Mouse (Mus musculus) left cerebral cortex, adult 18-20 months (tissue): ENCODE data around the gene Slc1a5. TPM values are rescaled to one million over a fixed set of nuclear protein-coding genes. Genes with fewer than 3 reads are reported as not detected.

Source experiments
- DNase-seq, 2 experiments: peaks; one replicate each; pipeline ENCODE4 v3.0.0; 2021 to 2022; ENCODE audit warnings: low spot score in 2 of 2, mixed read lengths in 1 of 2
- long read RNA-seq, 2 experiments: library from polyadenylated mRNA; stranded (forward); transcript quantifications; one replicate each; pipeline ENCODE4 v2.0.0; 2021
- total RNA-seq, 2 experiments: library from RNA; stranded (reverse); gene quantifications; 2 replicates each; pipeline ENCODE4 v1.2.3; 2021

Slc1a5 gene
- total RNA-seq = 1 to 10 TPM; 2.9 to 4.2 TPM
- long read RNA-seq, experiment 1, partial matches to known transcripts = 1 of 5 reads
- long read RNA-seq, experiment 1, other reads (novel, unspliced or antisense) = 0 of 5 reads
- long read RNA-seq, experiment 2, partial matches to known transcripts = 0 of 2 reads
- long read RNA-seq, experiment 2, other reads (novel, unspliced or antisense) = 0 of 2 reads

DNA sequence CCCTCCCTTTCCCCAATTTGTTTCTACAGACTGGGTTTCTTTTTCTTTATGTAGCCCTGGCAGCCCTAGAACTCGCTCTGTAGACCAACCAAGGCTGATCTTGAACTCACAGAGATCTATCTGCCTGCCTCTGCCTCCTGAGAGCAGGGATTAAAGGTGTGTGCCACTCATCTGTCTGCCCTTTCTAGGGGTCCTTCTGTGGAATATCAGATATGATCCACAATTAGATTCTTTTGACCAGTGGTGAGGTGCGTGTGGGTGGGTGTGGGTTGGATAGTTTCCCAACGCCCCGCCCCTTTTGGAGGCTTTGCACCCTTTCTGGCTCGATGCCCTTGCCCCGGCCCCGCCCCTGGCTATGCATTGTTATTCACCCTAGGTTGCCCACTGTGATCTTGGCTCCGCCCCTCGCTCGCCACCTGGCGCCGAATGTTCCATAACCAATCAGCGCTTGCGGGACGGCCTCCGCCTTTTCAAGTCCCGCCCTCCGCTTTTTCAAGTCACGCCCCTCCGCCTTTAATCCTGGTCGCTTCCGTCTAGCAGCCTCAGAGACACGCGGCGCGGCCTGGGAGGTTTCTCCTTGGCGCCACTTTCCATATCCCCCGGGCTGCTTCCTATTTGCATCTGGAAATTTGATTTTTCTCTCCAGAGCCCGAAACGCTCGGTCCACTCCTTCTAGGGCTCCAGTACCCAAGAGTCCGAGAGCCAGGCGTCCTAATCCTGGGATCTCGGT lies at the start of gene Slc1a5:
Gene Slc1a5, plus strand, starts transcription at position 516 of the 730 bp plus-strand sequence.
- DNase-seq = peak; percentile 42 to 56

DNA sequence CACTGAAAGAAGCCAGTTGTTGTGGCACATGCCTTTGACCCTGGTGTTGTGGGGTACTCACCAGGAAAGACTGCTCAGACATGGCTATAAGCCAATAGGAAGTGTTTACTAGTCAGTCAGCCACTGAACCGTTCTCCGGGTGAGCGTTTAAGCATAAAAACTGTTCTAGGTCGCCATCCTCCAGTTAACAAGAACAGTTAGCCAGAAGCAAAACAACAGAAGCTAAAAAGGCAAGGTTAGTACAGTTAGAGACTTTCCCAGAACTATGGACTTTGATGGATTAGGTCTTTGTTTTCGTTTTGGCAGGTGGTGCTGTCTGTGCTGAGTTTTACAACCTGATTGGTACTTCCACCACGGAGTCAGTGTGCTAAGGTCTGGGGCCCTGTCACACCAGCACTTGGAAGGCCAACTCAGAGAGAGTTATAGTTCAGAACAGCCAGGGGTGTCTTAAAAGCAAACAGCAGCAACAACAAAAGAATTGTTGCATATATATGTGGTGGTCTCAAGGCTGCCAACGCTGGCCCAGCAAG lies 49.2 kb upstream of the Slc1a5 start:
- no peak for DNase-seq

DNA sequence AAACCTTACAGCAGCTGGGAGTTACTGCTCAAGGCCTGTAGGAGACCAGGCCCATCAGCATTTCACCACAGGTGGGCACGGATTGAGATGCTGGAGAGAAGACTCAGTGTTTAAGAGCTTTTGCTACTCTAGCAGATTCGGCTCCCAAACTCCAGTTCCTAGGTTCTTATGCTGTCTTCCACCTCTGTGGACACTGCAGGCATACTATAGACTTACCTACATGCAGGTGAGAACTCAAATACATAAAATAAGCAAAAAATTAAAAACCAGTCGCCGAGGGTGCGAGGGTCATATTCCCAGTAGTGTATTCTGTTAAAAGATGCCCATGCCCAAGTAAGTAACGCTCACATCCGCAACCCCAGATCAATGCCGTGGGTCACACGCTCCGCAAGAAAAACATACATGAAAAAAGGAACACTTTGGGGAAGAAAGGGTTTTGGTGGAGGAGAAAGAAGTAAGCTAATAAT lies 43.5 kb upstream of the Slc1a5 start:
- DNase-seq = no peak

DNA sequence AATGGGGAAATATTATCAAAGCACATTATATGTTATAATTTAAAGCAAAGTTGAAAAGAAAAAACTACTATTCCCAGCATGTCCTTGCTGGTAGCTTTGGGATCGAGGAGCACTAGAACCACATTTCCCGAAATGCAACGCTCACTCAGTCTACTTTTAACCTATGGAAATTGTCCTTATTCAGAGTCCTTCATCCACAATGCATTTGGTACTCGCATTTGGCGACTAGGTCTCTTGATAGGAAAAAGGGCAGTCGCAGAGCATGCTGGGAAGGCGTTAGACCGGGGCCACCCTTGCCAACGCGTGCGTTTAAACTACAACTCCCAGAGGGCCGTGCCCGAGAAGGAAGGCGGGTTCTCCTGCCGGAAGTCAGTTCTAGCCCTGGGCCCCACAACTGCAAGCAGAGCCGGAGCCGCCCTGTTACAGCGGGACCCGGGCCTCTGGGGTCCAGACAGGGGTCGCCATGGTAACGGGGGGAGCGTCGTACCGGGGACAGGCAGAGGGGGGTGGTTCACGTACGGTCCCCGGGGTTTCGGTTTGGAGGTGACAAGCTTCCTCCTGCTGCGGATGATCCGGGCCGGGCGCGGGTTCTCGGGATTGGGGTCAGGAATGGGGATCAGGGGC lies 43.0 kb upstream of the Slc1a5 start, which contains the start of gene Ap2s1:
Gene Ap2s1, plus strand, starts transcription at position 338 of the 624 bp plus-strand sequence.
- peak; percentile 99 for DNase-seq

DNA sequence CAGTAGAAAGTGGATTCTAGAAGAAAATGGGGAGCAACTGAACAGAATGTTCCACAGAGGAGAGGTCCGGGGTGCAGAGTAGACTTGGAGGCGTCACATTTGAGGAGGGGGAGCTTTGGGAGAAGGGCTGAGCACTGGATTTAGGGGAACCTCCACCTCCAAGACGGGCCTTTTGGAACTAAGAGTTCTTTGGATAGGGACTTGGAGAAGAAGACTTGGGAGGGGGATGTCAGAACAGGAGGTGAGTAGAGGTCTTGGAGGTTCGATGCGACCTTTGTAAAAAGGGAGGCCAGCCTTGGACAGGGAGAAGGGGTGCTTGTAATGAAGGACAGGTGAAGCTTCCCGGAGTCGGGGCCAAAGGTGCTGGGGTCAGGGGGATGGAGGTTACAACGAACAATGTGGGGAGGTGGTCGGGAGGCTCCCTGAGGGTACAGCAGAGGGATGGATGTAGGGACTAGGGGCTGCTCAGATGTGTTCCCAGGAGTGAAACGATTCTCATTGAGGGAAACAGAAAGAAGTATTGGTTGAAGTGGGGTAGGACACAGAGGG lies 42.0 kb upstream of the Slc1a5 start:
- no peak for DNase-seq

DNA sequence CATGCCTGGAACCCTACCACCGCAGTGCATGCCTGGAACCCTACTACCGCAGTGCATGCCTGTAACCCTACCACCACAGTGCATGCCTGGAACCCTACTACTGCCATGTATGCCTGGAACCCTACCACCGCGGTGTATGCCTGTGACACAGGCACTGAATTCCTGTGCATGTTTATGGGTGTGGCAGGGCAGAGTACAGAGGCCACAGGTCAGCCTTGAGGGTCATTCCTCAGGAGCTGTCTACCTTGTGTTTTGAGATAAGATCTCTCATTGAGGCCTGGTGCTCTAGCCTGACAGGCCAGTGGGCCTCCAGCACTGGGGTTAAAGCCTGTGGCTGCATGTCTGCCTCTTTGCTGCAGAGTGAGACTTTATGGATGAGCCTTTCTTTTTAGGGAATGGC lies 35.8 kb upstream of the Slc1a5 start:
- DNase-seq = no peak

DNA sequence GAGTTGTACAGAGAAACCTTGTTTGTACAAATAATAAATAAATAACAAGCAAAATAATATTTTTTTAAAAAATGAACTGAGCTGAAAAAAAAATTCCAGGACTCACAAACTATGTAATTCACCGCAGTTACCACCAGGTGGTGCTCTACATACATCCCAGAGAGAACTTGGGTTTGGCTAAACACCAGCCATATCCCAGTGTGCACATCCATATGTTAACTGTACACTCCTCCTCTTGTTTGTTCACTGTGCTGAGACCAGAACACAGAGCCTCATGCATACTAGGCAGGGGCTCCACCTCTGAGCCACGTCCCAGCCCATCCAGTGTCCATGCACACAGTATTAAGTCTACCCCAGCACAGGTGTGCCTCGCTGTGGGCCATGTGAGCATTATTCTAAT lies 35.0 kb upstream of the Slc1a5 start:
- DNase-seq = peak; percentile 39 to 63

DNA sequence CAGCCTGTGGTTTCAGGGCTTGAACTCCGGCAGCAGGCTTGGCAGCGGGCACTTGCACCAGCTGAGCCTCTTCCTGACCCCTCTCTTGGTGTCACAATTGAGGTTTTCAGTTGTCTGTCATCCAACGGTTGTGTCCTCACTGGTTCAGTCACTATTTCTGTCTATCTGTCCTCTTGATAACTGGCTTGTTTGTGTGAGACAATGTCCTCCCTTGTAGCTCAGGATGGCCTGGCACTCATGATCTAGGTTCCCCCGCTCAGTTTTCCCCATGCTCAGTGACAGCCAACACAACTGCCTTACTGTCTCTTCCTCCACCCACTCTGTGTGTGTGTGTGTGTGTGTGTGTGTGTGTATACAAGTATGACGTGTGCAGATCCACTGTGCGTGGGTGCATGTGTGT lies 33.5 kb upstream of the Slc1a5 start:
- no peak for DNase-seq

DNA sequence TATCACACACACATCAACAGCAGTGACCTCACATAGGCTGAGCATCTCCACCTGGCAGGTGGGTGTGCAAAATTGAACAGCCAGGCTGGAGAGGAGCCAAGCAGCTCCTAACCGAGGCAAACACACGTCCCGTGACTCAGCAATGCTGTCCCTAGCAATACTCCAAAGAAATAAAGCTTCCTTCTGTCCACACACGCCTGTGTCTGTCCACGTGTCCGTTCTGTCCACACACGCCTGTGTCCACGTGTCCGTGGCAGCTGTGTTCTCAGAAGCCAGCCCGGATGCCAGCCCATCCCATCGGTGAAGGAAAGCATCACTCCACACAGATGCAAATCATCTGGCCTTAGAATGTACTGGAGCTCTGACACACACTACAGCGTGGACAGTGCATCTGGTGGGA lies 29.1 kb upstream of the Slc1a5 start:
- DNase-seq = peak in 1 of 2 experiments; percentile 13

DNA sequence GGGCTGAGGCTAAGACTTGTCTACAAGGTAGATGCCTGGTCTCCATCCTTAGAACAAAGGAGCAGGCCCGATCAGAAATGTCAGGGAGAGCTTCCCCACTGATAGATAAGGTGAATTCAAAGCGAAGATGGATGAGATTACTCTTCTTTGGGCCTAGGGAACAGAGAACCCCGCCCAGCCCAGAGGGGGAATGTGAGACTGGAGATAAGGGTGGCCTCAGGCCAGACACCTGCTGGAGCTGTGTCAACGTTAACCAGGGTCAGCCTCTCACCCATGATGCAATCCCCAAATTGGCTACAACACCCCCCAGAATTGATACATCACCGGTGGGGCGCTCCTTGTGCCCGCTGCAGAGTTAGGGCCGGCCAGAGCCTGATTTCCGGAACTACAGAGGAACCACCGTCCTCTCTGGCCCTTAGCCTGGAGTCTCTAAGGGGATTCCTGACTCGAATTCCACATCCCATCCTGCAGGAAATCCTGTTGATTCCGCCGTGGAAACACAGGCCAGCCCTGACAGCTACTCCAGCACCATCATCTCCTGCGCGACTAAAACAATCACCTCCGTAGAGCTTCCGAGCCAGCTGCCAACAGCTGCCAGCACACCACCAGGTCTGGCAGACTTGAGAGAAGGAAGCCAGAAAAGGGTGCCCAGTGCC lies 25.6 kb upstream of the Slc1a5 start:
- DNase-seq = no peak

DNA sequence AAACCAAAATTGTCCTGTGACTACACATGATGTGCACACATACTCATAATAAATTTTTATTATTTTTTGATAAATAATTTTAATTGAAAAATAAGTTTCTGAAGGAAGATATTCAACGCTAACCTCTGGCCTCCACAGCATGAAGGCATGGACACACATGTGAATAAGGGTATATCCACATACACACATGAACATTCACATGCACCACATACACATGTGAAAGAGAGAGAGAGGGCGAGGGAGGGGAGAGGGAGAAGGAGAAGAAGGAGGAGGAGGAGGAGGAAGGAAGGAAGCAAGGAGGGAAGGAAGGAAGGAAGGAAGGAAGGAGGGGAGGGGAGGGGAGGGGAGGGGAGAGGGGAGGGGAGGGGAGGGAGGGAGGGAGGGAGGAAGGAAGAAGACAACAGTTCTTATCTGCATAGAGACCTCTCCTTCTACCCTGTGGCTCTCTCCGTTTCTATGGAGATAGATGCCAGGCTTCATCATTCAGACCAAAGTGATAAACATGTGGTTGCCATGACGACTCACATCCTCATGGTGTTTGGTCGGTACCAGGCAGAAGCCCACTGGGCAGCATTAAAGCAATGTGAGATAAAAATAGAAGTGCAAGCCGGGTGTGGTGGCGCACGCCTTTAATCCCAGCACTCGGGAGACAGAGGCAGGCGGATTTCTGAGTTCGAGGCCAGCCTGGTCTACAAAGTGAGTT lies 22.1 kb upstream of the Slc1a5 start:
- no peak for DNase-seq

DNA sequence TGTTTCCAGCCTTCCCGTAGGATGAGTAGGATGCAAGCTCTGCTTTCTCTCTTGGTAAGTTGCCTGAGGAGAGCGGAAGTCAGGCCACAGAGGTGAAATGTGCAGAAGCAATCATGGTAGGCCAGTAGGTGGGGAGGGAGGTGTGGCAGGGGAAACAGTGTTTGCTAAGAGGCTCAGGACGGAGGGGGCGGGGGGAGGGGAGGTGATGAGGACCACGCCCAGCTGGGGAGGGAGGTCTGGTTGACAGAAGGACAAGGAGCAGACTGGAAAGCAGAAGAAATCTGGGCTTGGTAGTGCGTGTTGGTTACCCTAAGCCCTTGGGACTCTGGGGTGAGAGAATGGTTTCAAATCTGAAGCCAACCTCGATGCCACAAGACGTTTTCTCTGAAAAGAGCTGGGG lies 20.8 kb upstream of the Slc1a5 start:
- no peak for DNase-seq

DNA sequence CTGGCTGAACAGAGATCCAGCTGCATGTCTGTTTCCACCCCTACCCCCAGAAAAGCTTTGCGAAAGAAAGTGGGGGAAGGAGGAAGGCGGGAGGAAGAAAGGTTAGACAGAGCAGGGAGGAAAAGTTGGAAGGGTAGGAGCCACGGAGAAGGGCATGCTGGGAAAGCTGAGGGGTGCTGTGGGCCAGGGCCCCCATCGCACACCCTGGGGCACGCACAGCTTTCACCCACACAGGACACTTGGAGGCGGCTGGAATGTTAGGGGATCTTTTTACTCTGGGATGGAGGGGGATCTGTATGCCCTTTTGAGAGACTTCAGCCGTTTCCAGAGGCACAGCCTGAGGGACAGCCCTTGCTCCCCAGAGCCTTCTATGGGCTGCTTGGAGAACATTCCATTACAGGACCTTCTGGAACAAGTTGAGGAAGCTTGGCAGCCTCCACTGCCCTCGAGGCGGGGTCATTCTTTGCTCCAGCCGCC lies 20.1 kb upstream of the Slc1a5 start:
- DNase-seq = no peak

DNA sequence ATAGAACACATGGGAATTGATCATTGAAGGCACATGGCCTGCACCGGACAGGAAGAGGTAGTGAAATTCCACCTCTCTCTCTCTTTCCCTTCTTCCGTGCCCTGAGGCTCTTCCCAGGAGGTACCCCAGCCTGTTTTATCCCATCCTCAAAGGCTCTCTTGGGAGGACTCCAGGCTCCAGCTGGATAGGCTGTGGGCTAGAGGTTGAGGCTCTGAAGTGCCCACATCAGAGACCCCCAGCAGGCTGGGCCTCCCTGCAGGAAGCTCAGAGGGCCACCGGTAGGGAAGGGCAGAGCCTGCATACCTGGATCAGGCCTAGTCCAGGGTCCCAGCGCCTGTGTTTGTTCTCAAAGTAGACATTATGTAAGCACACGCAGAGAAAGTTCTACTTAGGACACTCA lies 19.5 kb upstream of the Slc1a5 start:
- DNase-seq = no peak

DNA sequence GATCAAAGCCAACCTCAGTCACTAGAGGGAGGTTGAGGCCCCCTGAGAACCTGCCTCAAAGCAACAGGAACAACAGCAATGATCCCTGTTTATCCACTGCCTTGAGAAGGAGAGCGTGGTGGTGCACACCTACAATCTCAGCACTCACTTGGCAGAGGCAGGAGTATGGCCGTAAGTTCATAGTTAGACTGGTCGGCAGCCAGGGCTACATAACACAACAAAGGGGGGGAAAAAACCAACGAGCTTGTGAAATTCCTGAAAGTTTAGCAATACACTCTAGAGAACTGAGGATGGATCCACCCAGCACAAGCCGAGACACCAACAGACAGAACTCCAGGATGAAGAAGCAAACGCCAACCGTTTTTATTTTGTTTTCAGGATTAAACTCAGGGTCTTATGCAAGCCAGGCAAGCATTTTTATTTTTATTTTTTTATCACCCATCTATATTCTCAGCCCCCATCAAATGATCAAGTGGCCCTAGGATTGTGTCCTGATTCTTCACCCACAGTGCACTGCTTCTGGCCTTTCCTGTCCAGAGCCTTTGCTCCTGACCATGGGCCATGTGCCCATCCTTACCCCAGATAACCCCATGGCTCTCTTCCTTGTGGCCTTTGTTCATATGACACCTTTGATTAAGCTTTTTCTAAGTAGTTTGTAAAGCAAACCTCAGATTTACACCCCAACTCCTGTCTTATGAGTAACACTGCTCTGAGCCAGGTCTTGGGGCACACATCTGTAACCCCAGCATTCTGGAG lies 17.5 kb upstream of the Slc1a5 start:
- no peak for DNase-seq

DNA sequence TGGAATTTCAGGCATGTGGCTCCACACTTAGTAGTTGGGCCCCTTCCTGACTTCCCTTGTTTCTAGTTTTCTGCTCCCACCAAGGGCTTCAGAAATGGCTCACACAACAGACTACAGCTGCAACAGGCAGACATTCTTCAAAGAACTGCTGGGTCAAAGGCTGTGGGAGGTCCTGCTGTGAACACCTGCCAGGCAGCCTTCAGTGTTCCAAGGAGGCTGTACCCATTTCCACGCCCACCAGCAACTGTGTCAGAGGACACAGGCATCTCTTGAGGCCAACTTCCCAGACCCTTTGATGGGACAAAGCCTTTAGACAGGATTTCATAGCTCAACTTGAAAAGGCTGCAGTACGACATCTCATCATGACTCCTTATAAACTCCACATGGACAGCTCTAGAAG lies 14.7 kb upstream of the Slc1a5 start:
- no peak for DNase-seq

DNA sequence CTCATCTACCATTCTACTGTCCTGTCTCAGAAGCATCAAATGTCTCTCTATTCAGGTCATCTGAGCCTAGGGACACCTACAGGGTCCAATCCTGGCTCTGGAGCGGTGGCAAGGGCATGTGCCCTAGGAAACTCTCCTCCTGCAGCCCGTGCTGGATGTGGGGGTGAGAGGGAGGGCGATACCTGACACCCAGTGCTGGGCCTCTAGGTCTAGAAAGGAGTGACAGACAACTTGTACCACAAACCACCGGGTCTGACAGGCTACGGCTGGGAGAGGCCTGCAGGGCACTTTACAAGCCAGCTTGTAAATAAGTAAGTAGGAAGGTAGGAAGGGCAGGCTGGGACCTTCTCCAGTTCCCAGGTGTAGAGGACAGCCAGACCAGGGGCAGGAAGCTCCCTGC lies 5.3 kb upstream of the Slc1a5 start:
- DNase-seq = no peak

DNA sequence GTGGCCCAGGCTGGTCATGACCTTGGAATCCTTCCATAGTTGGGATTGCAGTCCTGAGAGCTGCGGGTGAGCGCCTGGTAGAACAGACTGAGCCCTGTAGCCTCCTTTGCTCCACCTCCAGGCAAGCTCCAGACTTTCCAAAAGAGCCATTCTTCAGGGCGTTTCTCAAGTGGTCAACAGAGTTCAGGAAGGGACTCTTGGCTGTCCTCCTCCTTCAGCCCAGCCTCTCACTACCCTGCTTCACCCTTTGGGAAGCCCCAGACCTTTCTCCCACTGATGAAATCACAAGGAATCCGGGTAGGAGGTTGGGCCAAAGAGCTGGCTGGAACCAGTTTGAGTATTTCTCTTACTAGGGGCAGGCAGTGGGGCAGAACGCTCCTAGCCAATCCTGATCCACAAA lies 1.1 kb upstream of the Slc1a5 start:
- DNase-seq = no peak

DNA sequence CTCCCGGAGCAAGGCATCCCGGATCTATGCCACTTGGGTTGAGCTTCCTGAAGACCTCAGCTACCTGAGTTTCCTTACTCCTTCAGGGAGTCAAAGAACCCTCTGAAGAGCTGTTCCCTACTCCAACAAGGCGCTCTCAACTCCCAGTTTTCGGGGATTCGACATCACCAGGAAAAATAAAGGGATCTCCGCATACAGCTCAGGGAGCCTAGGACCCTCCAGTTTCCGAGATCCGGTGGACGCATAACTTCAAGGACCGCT lies 345 bp downstream of the Slc1a5 start:
- DNase-seq = no peak
